Mouse (Mus musculus) layer of hippocampus, postnatal 10 days (tissue): Measurements from ENCODE around the gene Larp4. TPM values are rescaled to one million over a fixed set of nuclear protein-coding genes. Genes with fewer than 3 reads are reported as not detected.
"Not testable (repeated sequence)": the region's sequence is repeated elsewhere in the genome, so short reads cannot be mapped to it uniquely, and the experiment has no call there.

Experiments used
- DNase-seq, 2 experiments: peaks; one replicate each; pipeline ENCODE4 v3.0.0; 2021; ENCODE audit warnings: low spot score in 2 of 2
- long read RNA-seq: library from polyadenylated mRNA; stranded (forward); transcript quantifications from one replicate; pipeline ENCODE4 v2.0.0, GENCODE M21; 2023
- total RNA-seq, 2 experiments: library from RNA; stranded (reverse); gene quantifications; 2 replicates each; pipeline ENCODE4 v1.2.3; 2021

The Larp4 gene
- total RNA-seq, result 10 to 100 TPM; 48.8 to 53.9 TPM
- long read RNA-seq, full-length matches to known transcripts, result 2 of 8 reads
- long read RNA-seq, partial matches to known transcripts, result 0 of 8 reads
- long read RNA-seq, other reads (novel, unspliced or antisense), result 6 of 8 reads

DNA sequence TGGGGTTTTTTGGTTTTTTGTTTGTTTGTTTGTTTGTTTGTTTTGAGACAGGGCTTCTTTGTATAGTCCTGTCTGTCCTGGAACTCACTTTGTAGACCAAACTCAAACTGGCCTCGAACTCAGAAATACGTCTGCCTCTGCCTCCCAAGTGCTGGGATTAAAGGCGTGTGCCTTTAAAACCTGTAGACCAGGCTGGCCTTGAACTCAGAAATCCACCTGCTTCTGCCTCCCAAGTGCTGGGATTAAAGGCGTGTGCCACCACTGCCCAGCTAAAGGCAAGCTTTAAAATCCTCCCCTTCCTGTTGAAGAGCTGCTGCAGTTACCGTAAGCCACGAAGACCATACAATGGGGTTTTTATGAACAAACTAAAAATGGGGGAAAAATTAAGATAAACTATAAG is at the start of gene Larp4:
Gene Larp4 (plus strand): TSS at position 301 of the 400 bp plus-strand sequence.
- DNase-seq, result not testable (repeated sequence)

DNA sequence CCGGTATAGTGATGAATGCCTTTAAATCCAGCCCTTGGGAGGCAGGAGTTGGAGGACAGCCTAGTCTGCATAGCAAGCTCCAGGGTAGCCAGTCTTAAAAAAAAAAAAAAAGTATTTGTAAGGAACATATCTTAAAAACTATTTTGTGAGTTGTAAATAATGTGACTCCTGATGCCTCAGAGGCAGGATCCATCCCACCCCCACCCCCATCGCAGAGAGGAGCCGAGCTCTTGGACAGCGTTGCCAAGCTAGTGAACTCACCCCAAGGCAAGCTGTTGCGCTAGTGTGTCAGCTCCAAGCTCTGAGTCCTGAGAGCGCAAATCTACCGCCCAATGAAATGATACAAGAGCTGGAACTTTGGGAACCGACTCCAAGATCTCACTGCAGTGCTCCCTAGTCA is 38.6 kb upstream of the Larp4 start:
- no peak for DNase-seq

DNA sequence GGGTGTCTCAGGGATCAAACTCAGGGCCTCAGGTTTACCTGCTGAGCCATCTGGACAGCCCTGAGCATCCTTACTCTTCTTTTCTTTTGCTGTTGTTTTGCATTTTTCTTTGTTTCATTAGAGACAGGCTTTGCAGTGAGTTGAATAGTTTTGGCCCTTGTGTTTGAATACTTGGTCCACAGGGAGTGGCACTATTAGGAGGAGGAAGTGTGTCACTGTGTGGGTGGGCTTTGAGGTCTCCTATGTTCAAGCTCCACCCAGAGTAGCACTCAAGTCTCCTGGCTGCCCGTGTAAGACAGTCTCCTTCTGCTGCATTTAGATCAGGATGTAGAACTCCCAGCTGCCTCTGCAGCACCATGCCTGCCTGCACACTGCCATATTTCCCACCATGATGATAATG is 35.4 kb upstream of the Larp4 start:
- DNase-seq, result no peak

DNA sequence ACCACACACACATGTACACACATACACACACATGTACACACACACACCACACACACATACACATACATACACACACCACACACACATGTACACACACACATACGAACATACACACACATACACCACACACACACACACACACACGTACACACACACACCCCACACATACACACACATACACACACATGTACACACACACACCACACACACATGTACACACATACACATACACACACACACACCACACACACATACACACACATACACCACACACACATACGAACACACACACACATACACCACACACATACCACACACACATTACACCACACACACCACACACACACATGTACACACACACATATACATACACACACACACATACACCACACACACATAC is 33.2 kb upstream of the Larp4 start:
- no peak for DNase-seq

DNA sequence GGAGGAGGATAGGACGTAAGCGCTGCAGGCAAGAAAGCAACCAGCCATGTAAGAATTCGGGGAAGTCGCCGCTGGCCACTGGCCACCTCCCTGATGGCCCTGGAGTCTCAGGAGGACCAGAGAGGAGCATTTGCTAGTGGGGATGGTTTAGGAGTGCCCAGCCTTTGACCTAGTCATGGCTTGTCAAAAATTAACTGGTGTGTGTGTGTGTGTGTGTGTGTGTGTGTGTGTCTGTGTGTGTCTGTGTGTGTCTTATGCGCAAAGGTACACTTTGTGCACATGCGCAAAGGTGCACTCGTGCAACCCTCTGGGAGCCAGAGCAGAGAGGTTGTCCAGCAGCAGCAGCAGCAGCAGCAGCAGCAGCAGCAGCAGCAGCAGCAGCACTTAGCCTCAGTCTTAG is 32.0 kb upstream of the Larp4 start:
- no peak for DNase-seq

DNA sequence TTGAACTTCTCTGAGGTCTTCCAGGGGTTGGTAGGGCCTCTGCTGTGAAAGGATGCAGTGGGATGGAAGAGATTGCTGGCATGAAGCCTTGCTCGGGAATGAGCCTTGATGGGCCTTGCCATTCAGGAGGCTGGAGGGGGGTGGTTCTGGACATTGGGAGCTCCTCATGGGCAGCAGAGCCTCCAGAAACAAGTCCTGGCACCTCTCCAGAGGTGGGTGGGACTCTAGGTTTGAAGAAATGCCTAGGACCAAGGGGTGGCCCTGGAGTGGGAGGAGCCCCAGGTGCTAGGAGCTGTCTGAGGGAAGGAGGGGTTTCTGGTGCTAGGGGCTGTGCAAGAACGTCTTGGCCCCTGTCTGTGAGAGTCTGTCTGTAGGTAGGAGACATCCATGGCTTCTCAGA is 29.4 kb upstream of the Larp4 start:
- DNase-seq, result peak in 1 of 2 experiments; percentile 21

DNA sequence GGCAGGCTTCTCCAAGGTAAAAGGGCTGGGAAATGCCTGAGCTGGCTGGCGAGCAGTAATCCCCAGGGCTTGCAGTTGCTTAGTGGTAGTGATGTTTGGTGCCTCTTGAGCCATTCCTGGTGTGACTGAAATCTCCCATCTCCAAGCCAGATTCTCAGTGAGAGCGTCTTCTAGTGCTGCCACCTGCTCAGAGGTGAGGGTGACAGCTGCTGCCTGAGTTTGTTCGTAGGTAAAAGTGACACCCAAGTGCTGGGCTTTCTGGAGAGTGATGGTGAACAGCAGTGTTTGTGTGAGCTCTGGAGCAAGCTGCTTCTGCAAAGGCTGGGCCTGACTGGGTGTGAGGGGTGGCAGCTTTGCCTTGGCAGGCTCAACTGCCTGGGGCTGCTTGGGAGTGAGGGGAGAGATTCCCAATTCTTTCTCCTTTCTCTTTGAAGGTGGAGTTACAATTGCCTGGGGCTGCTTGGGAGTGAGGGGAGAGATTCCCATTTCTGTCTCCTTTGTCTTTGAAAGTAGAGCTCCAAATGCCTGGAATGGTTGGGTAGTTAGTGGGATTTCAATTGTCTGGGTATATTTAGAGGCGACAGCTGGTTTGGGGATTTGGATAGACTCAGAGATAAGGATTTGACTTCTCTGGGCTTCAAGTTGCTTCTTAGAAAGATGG is 28.8 kb upstream of the Larp4 start:
- no peak for DNase-seq

DNA sequence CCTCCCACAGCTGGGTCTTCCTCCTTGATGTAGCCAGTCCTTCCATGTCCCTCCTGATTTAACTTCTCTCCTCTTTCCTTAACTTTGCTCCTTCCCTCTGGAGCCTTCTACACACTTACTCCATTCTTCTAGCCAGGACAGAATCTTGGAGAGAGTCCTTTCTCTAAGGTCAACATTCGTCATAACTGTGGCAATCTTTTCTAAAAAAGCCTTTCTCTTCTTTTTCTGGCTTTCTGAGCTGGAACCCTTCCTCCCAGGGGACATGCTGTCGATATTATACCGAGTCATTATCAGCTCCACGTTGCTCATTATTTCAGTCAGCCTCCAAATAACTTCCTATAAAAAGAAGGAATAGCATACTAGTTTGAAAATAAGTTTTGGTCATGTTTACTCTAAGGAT is 14.5 kb upstream of the Larp4 start:
- no peak for DNase-seq

DNA sequence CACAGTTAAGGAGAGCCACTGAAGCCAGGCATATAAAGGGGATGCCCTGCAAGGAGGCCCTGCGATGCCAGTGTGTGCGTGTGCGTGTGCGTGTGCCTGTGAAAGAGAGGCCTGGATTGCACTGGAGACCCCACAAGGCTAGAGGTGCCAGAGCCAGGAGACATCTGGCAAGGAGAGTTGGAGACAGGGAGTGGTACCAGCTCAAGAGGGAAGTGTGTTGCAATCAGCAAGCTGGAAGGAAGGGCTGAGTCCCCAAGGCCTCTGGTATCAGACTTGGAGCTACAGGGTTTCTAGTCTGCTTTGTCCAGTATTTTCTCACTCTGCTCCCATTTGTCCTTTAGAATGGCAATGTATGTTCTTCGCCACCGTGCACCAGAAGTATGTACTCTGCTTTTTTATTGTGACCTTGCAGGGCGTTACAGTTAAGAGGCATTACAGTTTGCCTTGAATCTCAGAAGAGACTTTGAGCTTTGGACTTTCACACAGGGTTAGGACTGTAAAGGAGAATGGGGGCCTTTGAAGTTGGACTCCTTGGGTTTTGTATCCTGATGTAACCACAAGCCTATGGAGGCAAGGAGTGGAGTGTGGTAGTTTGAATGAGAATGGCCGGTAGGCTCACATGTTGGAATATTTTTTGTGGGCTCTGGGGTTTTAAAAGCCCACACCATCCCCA is 4.6 kb upstream of the Larp4 start:
- DNase-seq, result no peak

DNA sequence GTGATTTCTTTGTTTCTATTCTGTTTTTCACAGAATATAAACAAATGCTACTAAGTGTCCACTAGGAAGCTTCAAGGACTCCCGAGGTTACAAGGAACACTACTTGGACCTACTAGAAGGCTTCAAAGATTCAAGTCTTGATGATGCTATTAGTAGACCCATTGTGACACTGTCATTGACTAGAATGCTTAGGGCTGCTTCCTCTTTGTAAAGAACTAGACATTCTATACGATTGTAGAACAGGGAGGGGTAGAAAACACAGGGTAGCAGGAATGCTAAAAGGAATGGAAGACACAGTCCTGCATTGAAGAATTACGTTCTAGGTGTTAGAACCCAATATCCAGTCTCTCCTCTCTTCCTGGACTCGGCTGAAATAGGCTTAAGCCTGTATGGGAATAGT is 2.9 kb upstream of the Larp4 start, which contains the start of gene Fam186a:
Gene Fam186a (minus strand): TSS at position 101 of the 400 bp plus-strand sequence.
- DNase-seq, result no peak

DNA sequence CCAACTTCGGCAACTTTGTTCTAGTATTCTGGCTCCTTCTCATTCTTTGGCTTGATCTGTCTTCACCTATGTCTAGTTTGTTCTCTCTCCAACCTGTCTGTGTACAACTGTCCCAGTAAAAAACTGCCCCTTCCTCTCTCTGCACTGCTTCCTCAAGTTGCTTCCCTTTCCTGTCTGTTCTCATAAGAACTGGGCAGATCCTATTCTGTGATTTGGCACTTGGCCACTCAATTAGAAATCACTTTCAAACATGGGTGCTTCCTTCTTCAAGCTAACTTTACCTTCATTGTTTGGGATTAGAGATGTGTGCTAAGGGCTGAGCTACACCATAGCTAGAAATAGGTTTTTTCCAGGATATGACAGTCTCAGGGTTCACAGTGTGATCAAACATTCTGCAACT is 741 bp downstream of the Larp4 start:
- no peak for DNase-seq

DNA sequence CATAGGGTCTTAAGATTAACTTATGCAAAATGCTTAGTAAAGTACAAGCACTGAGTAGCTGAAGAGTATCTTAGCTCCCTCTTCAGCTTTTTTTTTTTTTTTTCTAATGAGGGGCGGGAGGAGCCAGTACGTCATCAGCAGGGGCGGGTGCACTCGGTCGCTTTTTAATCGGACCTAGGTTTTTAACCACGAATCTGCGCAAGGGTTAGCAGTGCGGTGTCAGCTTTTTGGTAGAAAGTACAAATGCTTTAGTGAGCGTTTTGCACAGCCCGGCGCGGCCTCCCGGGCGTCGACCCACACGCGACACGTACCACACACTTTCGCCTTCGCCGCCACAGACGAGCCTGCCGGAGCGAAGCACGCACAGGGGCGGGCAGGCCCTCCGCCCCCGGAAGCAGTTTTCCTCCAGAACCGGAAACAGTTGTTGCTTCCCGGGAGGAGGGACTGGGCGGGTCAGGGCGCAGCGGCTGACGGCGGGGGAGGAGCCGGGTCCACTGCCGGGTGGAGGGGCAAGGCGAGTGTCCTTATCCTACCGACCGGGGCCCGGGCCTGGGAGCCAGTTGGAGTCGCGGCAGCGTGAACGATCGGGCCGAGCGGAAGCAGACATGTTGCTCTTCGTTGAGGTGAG is 2.6 kb downstream of the Larp4 start:
- peak; percentile 95 for DNase-seq

DNA sequence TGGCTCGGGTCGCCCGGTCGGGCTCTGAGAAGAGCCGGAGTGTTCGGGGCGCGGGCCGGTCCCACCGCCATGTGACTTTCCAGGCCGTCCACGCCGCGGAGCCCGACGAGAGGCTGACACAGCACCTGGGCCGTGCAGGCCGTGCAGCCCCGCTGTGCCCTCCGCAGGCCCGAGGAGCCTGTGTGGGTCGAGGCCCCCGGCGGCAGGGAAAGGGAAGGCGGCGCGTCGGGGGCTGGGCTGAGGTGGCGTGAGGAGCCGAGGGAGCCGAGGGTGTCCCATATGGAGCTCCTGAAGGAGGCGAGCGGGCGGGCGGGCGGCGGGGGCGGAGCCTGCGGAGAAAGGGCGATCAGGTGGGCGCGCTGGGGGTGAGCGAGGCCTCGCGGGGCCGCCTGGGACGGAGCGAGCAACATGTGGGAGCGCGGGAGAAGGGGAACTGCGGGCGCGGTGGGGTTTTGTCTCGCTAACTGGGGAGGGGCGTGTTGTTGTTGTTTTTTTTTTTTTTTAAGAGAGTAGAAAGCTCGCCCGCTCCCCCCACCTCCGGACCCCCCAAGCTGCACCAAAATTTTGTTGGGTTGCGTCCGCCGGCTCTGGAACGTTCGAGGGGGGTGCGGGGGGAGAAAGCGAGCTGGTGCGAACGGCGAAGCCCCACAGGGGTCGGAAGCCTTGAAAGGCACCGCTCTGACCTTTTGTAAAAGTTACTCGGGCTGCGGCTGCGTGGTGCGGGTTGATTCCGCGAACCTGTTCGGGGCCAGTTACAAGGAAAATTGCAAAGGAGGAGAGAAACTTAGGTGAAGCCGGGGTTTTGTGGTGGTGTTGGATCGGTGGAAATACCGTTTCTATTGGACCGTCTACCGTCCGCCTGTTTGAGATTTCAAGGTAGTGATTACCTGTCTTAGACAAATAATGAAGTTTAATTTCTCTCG is 3.4 kb downstream of the Larp4 start:
- peak; percentile 10 to 13 for DNase-seq

DNA sequence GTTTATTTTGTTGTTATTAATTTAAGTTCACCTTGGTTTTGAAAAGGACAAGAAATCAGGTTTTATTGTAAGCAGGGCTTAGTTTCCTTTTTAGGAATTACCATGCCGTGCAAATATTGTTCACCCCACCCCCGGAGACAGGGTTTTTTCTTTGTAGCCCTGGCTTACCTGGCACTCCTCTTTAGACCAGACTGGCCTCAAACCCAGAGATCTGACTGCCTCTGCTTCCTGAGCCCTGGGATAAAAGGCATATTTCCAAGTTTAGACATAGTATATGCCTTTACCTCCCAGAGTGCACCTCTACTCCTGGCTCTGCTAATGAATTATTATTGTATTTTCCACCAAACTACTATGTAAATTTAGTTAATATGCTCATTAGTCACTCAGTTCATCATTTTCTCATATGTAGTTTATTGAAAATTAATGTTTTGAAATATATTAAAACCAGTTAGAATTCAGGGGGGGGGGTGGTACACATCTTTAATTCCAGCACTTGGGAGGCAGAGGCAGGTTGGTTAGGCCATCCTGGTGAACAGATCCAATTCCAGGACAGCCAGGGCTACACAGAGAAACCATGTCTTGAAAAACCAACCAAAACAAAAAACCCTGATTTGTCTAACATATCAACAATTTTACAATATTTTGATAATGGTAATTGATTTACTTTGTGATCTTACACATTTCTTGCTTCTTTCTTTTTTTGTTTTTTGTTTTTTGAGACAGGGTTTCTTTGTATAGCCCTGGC is 4.8 kb downstream of the Larp4 start:
- no peak for DNase-seq

DNA sequence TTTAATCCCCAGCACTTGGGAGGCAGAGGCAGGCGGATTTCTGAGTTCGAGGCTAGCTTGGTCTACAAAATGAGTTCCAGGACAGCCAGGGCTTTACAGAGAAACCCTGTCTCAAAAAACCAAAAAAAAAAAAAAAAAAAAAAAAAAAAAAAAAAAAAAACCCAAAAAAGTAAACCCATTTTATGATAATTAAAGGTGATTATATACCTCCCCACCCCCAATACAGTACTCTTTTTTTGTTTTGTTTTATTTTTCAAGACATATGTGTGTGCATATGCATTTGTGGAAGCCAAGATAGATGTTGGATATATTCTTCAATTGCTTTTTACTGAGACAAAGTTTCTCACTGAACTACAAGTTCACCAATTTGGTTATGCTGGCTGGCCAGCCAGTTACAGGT is 6.3 kb downstream of the Larp4 start:
- not testable (repeated sequence) for DNase-seq

DNA sequence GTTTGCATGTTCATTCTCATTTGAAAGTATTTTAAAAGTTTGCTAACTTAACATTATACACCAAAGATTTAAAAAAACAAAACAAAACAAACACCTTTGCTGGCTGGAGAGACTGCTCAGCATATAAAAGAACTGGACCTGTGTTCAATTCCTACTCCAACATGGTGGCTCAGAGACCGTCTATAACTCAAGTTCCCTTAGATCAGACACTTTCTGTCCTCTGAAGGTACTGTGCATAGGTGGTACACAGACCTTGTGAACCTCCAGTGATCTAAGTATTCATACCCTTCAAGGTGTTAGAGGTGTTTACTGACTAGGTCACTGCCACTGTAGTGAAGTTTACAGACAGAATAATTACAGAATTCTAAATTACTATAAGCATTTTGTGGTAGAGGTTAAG is 9.4 kb downstream of the Larp4 start:
- DNase-seq, result no peak

DNA sequence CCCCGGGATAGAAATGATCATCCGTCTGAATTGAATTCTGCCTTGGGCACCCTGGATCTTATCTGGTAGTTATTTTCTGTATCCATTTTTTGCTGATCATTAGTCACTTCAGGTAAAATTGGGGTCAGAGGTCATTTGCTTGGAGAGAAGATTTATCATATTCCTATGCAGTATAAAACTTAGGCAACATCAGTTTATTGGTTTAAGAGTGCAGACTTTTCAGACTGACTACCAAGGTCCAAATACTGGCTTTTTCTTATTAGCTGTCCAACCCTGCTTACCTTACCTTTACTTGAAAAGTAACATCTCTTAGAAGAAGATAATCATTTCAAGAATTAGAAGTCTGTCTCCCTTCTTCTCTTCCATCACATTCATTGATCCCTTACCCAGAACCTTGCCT is 9.8 kb downstream of the Larp4 start:
- DNase-seq, result no peak

DNA sequence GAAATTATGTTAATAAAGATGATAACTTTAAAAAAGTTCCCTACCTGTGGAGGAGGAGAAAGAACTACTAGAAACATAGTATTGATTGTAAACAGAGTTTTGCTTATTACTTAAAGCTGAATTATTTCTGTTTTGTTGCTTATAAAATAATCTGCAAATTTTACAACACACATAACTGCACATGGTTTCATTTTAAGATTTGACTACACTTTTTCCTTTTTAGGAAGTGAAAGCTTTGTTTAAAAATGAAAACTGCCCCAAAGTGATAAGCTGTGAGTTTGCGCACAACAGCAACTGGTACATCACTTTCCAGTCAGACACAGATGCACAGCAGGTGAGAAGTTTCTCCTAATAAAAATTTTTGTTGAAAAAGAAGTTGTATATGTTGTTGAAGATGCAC is 23.2 kb downstream of the Larp4 start:
- DNase-seq, result no peak

DNA sequence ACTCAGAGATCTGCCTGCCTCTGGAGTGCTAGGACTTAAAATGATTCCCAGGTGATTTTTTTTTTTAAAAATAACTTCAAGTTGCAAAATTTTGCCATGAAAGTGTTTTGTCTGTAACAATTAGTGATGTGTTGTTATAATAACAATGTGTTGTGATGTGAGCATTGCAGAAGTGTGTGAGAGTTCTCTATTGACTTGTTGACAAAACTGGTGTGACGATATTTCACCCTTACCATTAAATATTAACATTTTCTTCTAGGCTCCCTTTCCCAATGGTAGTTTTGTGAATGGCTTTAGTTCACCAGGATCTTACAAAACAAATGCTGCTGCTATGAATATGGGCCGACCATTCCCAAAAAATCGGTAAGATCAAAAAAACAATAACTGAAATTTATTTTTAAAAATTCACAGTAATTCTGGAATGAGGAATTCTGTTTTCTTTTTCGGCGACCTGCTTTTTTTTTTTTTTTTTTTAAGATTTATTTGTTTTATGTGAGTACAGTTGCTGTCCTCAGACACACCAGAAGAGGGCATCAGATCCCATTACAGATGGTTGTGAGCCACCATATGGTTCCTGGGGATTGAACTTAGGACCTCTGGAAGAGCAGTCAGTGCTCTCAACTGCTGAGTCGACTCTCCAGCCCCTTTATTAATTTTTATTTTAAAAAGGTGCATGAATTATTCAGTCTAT is 27.4 kb downstream of the Larp4 start:
- DNase-seq, result no peak

DNA sequence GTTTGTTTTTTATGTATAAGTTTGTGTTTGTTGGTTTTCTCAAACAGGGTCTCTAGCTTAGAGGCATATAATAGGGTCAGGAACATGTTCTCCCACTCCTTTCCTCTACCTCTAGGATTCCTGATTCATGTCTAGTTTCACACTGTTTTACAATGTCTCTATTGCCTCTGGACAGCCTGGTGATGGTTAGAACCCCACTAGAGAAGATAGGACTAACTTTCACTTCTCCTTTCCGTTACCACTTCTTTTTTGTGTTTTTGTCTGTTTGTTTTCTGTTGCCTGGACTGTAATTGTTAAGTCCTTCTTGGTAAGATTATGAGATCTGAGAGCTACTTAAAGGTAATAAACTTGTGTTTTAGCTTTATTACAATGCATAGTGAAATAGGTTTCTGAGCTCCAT is 29.5 kb downstream of the Larp4 start:
- DNase-seq, result no peak
